Mouse (Mus musculus) spleen, adult 2 months (tissue): ENCODE results near the gene Olfr1424. TPM values are rescaled to one million over a fixed set of nuclear protein-coding genes. Genes with fewer than 3 reads are reported as not detected.
"Not testable (repeated sequence)": the region's sequence is repeated elsewhere in the genome, so short reads cannot be mapped to it uniquely, and the experiment has no call there.

Source experiments
- DNase-seq, 2 experiments: peaks; one replicate each; pipeline versions ENCODE4 v3.0.0 to v3.0.0-alpha.2; 2012 to 2021; ENCODE audit warnings: low spot score in 2 of 2, low read depth in 1 of 2
- H3K27ac ChIP-seq: fragments of 200-500 bp; 2 replicates; pipeline ENCODE4 v1.5.1; 2012; ENCODE audit warnings: low read length, inconsistent platforms; ENCODE audit not compliant: insufficient read depth
- H3K27me3 ChIP-seq: fragments of 200-500 bp; 2 replicates; pipeline ENCODE4 v1.6.1; 2012; ENCODE audit warnings: mild to moderate bottlenecking, moderate library complexity, low read length, inconsistent platforms; ENCODE audit not compliant: control insufficient read depth, insufficient read depth
- H3K36me3 ChIP-seq: fragments of 200-500 bp; 2 replicates; pipeline ENCODE4 v1.6.1; 2012; ENCODE audit warnings: mild to moderate bottlenecking, low read length, inconsistent platforms; ENCODE audit not compliant: control insufficient read depth, insufficient read depth
- H3K4me1 ChIP-seq: fragments of 200-500 bp; 2 replicates; pipeline ENCODE4 v1.6.1; 2011; ENCODE audit warnings: inconsistent platforms; ENCODE audit not compliant: control insufficient read depth, insufficient read depth, insufficient read length
- H3K4me3 ChIP-seq: fragments of 200-500 bp; 2 replicates; pipeline ENCODE4 v1.5.1; 2011; ENCODE audit warnings: mild to moderate bottlenecking, inconsistent platforms; ENCODE audit not compliant: insufficient read depth, insufficient read length; ENCODE audit errors: extremely low read depth
- CTCF ChIP-seq: fragments of 200-500 bp; IDR thresholded peaks from 2 replicates; pipeline ENCODE4 v1.5.1; 2011; ENCODE audit warnings: mild to moderate bottlenecking, inconsistent platforms; ENCODE audit not compliant: insufficient read depth, insufficient read length, insufficient replicate concordance; ENCODE audit errors: extremely low read depth
- POLR2A ChIP-seq: fragments of 200-500 bp; IDR thresholded peaks from 2 replicates; pipeline ENCODE4 v1.6.1; 2011; ENCODE audit warnings: low read depth, low read length, inconsistent platforms
- WGBS: fragments of 180-500 bp; shearing (Covaris S2); methylation state at CpG from one replicate; pipeline ENCODE4 v1.1.7; 2018; 5-methylcytosine and 5-hydroxymethylcytosine counted together
- polyA plus RNA-seq: library from polyadenylated mRNA; depleted of rRNA; stranded (reverse); fragments of >200 nt; gene quantifications from 2 replicates; pipeline ENCODE4 v1.2.3, GENCODE M21; 2012; rRNA removed

Olfr1424 gene
- polyA plus RNA-seq = not detected in 2 replicates

DNA sequence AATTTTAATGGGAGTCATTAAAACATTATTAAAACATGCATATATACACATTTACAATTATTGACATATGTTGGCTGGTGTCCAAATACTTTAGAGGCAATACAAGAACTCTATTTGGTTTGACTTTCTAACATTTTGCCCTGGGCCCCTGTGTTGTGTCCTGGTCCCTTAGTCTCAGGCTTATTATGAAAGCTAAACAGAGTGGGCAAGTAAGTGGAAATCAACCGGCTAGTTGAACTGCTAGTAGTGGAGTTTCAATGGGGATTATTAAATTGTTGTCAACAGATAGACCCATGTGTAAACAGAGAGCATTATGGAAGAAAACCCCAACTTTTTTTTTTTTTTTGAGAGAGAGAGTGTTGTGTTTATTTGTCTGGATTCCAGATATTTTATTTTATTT lies at the start of gene Olfr1424:
TSS of gene Olfr1424 (minus strand) at position 101 of the 400 bp plus-strand sequence.
- not testable (repeated sequence) for DNase-seq
- 94% methylated on average over 1 of the region's 1 CpGs for WGBS

GRCm38 (mm10) chr19:12104541-12104940 lies 42.1 kb upstream of the Olfr1424 start:
- Histone ChIP-seq H3K4me1 (no peaks in the 10 kb centered on the region), H3K36me3 (no peaks in the 10 kb centered on the region), H3K27ac (no peak overlapping the region), H3K27me3 (no peaks in the 10 kb centered on the region), H3K4me3 (no peak overlapping the region)
- DNase-seq = no peak
- no peak for TF ChIP-seq POLR2A
- no peak for TF ChIP-seq CTCF
- 46% methylated on average over 1 of the region's 1 CpGs for WGBS

More for the DNA sequence above, at the start of gene Olfr1424:
- H3K4me1 ChIP-seq, H3K36me3 ChIP-seq, H3K4me3 ChIP-seq, H3K27ac ChIP-seq, H3K27me3 ChIP-seq: not testable (repeated sequence)

DNA sequence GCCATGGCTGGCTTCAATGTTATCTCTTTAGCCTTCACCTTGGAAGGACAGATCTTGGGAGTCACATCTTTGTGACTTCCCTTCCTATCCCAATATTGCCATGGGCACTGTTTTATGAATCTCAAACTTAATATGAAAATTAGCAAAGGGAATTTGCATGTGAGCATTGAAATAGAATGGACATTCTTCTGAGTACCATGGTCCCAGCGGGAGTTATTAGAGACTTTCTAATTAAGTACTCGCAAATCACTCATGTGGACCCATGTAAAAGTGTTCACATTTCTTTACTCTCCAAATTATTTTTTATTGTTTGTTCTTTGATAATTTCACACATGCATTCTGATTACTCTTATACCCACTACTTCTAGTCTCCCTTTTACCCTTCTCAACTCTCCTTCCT lies 40.8 kb upstream of the Olfr1424 start, which contains the start of gene Olfr1427:
TSS of gene Olfr1427 (minus strand) at position 101 of the 400 bp plus-strand sequence.
- 97% methylated on average over 2 of the region's 2 CpGs for WGBS
- Histone ChIP-seq H3K4me3 (no peak within 1 kb of the TSS), H3K4me1 (no peaks in the 10 kb centered on the region), H3K27ac (no peak within 1 kb of the TSS), H3K36me3 (no peaks in the 10 kb centered on the region), H3K27me3 (no peaks in the 10 kb centered on the region)
- no peak for DNase-seq
- no peak for TF ChIP-seq POLR2A
- no peak for TF ChIP-seq CTCF

GRCm38 (mm10) chr19:12091913-12092312 lies 29.4 kb upstream of the Olfr1424 start, which contains the start of gene Olfr1426:
TSS of gene Olfr1426 (minus strand) at chr19:12092013.
- TF ChIP-seq CTCF (no peak), POLR2A (no peak)
- no peak within 1 kb of the TSS for H3K4me3 ChIP-seq
- no peak within 1 kb of the TSS for H3K27ac ChIP-seq
- DNase-seq = no peak
- no peaks in the 10 kb centered on the region for H3K36me3 ChIP-seq
- WGBS = 79% methylated on average over 1 of the region's 1 CpGs
- H3K27me3 ChIP-seq = no peaks in the 10 kb centered on the region
- no peaks in the 10 kb centered on the region for H3K4me1 ChIP-seq

- H3K4me1 ChIP-seq, H3K4me3 ChIP-seq, H3K27ac ChIP-seq, H3K27me3 ChIP-seq, H3K36me3 ChIP-seq, DNase-seq: not testable (repeated sequence)
- 89% methylated on average over 4 of the region's 4 CpGs for WGBS
Measured at GRCm38 (mm10) chr19:12077631-12078030, 15.1 kb upstream of the Olfr1424 start, which contains the start of gene Olfr1425. TSS of gene Olfr1425 (minus strand) at chr19:12077731.

- not testable (repeated sequence) for H3K4me3 ChIP-seq, H3K27ac ChIP-seq, H3K36me3 ChIP-seq, H3K27me3 ChIP-seq, H3K4me1 ChIP-seq, DNase-seq
- WGBS = 67% methylated on average over 1 of the region's 1 CpGs
Measured at GRCm38 (mm10) chr19:12069546-12069945, 7.1 kb upstream of the Olfr1424 start.

DNA sequence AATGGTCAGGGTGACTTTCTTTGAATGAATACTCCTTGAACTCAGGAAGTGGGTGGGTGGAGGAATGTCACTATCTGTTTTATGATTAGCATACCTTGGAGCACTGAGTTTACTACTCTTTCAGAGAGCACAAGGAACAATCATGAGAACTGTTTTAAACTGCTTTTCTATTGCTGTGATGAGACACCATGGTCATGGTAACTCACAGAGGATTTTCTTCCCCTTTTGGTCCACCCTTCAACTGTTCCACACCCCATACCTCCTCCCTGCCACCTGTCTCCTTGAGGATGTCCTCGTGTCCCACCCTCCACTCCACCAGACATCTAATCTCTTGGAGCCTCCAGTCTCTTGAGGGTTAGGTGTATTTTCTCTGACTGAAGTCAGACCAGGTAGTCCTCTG lies 5.3 kb upstream of the Olfr1424 start:
- H3K36me3 ChIP-seq, H3K4me1 ChIP-seq, H3K27ac ChIP-seq, H3K4me3 ChIP-seq, H3K27me3 ChIP-seq, DNase-seq: not testable (repeated sequence)
- 61% methylated on average over 1 of the region's 1 CpGs for WGBS

GRCm38 (mm10) chr19:12043163-12043562 lies 19.3 kb downstream of the Olfr1424 start:
- WGBS = 90% methylated on average over 5 of the region's 5 CpGs
- Histone ChIP-seq H3K36me3 (no peaks in the 10 kb centered on the region), H3K27ac (no peak overlapping the region), H3K4me1 (no peaks in the 10 kb centered on the region), H3K27me3 (no peaks in the 10 kb centered on the region), H3K4me3 (no peak overlapping the region)
- TF ChIP-seq POLR2A = no peak
- no peak for TF ChIP-seq CTCF
- no peak for DNase-seq
